Mouse (Mus musculus): ENCODE data around the gene Cand2.
"Not testable (repeated sequence)": the region's sequence is repeated elsewhere in the genome, so short reads cannot be mapped to it uniquely, and the experiment has no call there.

Gene Cand2

DNA sequence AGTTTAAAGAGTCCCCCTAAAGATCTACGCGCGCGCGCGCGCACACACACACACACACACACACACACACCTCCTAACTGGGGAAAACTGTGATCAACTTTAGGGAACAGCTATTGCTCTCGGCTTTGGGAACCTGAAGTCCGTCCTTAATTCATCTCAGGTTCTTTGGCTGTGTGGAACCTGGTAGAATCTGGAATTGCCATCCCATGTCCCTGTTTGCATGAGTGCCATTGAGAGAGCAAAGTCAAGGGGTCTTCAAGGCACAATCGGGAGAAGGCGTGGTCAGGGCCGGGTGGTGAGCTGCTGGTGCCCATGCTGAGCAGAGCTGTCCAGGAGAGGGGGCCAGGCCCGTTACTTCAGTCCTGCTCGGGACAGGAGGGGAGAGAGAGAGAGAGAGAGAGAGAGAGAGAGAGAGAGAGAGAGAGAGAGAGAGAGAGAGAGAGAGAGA is 348 bp upstream of the Cand2 start:
- DNase-seq (ENCODE audit: low spot score), result no peak

- no peak for DNase-seq (ENCODE audit: low spot score)
Observed at GRCm38 (mm10) chr6:115775838-115776237, 1.5 kb downstream of the Cand2 start.

DNA sequence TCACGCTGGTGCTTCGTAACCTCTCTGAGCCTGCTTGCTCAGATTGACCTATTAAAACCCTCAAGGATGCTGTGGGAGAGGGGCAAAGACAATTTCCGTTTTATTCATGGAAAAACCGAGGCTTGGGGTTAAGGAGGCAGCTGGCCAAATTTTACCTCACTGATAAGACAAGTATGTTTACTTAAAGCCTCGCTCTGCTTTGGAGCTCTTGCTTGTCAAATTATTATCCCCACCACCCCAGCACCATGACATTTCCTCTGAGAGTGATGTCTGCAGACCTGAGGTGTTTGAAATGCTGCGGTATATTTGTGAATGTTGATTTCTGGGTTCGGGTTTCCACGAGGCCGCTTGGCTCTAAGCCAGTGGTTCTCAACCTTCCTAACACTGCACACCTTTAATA is 2.0 kb downstream of the Cand2 start:
- no peak for DNase-seq (ENCODE audit: low spot score)

DNA sequence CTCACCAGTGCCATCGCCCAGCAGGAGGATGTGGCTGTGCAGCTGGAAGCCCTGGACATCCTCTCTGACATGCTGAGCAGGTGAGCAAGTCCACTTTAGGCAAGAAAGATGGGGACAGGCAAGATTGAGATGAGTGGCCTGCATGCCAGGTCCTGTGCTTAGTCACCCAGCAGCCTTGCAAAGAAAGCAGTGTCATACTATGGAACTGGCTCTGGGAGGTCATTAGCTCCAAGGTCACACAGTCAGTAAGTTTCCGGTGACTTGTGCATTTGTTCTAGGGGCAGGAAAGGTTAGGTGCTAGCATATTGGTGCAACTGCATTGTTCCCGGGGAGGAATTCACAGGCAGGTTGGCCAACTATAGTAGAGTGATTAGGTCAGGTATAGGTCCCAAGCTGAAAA is 8.4 kb downstream of the Cand2 start:
- no peak for DNase-seq (ENCODE audit: low spot score)

- no peak for DNase-seq (ENCODE audit: low spot score)
Observed at GRCm38 (mm10) chr6:115791016-115791415, 16.7 kb downstream of the Cand2 start.

GRCm38 (mm10) chr6:115791842-115792686 is 17.7 kb downstream of the Cand2 start:
- DNase-seq (ENCODE audit: low spot score), result no peak

- DNase-seq (ENCODE audit: low spot score), result no peak
Observed at GRCm38 (mm10) chr6:115792691-115793215, 18.4 kb downstream of the Cand2 start.

GRCm38 (mm10) chr6:115801811-115802210 is 27.5 kb downstream of the Cand2 start:
- DNase-seq (ENCODE audit: low spot score), result no peak

- peak; percentile 62 for DNase-seq (ENCODE audit: low spot score)
Observed at GRCm38 (mm10) chr6:115803541-115804382, 29.4 kb downstream of the Cand2 start.

DNA sequence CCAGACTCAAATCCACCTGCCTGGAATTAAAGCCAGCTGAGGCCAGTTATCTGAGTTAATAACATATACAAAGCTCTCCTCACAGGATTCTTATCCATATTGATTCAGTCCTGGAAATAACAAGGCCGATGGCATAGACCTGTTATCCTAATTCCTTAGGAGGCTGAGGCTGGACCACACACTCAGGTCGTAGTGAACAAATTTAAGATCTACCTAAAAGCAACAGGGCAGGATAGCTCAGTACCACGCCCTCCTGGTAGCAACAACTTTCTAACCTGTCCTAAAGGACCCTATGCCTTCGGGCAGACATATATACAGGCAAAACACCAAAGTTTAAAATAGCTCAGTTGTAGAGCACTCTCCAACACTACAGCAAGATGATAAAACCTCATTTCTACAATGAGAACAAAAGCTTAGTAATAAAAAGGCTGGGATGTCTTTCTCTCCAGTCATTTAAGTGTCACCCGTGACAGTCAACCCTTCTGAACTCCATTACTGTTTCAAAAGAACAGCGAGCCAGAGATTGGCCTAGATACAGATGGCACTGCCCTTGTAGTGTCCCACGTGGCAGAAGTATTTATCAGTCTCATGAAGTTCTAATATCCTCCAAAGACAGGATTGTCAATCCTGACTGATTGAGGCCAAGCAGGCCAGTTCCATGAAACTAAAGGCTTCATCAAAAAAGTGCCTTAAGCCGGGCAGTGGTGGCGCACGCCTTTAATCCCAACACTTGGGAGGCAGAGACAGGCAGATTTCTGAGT is 30.3 kb downstream of the Cand2 start:
- no peak for DNase-seq (ENCODE audit: low spot score)

GRCm38 (mm10) chr6:115807464-115808195 is 33.3 kb downstream of the Cand2 start:
- DNase-seq (ENCODE audit: low spot score), result no peak

DNA sequence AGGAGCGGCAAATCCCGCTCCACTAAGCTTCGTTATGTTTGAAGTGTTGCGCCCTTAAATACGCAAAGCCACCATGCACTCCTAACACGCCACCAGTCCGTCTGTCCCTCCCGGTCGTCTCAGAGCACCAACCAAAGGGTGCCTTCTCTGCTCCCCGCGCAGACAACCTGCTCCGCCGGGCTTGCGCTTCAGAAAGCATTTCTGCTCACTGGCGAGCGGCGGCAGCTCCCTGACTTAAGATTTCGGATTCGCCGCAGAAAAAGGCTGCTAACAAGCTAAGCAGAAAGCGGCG is 33.8 kb downstream of the Cand2 start:
- DNase-seq (ENCODE audit: low spot score), result no peak

DNA sequence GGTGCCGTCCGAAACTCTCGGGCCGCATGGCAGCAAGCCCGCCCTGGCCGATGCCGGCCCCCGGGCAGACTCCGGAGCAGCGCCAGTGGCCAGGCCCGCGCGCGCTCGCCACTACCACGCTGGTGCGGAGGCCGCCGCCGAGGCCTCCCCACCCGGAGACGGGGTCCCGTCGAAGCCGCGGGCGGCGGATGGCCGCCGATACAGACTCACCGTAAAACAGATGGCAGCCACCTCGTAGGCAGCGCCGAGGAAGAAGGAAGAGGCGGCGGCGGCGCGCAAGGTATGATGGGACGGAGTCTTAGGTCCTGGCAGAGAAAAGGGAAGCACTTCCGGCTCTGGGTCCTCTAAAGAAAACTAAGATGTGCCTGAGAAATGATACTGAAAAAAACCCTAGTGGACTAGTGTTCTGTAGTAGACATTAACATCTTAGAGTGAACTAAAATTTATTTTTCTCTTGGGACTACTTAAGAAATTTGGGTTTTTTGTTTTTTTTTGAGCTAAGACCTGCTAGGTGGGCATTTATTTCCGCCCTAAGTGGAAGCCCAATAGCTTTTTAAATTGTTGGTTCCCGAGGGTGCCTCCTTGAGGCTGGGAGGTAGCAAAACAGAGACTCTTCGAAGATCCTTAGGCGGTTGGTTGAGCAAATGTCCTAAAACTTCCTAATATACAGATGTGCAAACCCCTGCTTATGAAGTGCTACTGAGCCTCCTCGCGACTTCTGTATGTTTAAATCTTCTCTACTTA is 34.3 kb downstream of the Cand2 start, which contains the start of gene Rpl32:
Gene Rpl32 (minus strand): TSS at position 260 of the 744 bp plus-strand sequence.
- peak; percentile 84 for DNase-seq (ENCODE audit: low spot score)

DNA sequence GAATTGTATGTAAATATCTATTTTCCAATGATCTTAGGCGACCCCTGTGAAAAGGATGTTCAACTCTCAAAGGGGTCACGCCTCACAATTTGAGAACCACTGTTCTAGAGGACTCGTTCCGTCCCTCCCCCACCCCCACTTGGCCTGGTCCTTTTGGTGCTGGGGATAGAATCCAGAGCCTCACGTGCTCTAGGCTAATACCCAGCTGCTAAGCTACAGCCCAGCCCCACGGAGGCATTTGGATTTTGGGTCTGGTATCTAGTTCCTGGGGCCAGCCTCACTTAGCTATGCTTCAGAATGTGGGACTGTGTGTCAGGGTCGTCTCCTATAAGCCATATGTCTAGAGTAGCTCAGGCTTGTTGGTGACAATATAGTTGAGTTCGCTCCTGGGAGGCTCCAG is 37.3 kb downstream of the Cand2 start:
- no peak for DNase-seq (ENCODE audit: low spot score)

GRCm38 (mm10) chr6:115814104-115814503 is 39.8 kb downstream of the Cand2 start:
- no peak for DNase-seq (ENCODE audit: low spot score)

DNA sequence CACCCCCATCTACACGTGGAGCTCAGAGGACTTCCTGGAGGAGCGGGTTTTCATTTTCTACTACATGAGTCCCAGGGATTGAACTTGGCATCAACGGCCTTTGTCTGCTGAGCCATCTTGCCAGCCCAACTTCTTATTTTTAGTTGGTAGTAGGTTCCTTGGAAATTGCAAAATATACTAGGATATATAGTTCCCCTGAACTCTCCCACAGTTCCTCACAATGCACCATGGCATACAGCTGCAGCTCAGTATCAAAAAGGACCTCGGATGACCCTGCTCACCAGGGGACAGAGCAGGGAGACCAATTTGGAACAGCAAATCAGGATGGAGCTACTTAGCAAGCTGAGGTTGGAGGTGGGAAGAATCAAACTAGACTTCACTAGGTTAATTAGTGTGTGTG is 40.7 kb downstream of the Cand2 start:
- no peak for DNase-seq (ENCODE audit: low spot score)

- DNase-seq (ENCODE audit: low spot score), result no peak
Observed at GRCm38 (mm10) chr6:115818129-115818528, 43.8 kb downstream of the Cand2 start.

- no peak for DNase-seq (ENCODE audit: low spot score)
Observed at GRCm38 (mm10) chr6:115821216-115821993, 47.1 kb downstream of the Cand2 start.

DNA sequence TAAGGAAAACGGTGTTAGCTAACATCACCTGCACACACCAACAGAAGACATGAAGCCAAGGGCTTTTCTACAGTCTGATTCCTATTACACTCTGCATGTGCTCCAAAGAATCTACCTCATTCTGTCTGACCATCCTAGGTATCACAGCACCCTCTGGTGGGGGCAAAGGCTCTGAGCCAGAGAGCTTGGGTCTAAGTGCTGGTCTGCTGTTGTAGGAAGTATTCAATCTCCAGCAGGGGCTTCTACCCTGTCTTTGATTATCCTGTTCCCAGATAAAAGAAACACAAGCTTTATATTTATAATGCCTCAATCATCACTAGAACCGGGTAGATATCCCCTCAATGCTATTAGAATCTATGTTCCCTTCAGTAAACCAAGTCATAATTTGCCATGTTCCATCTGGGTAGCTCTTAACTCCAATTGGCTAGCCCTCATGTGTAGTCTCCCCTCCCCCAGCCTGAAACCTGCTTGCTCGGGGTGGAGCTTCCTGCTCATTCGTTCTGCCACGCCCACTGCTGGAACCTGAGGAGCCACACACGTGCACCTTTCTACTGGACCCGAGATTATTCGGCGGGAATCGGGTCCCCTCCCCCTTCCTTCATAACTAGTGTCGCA is 49.6 kb downstream of the Cand2 start:
- not testable (repeated sequence) for DNase-seq (ENCODE audit: low spot score)

All from layer of hippocampus, adult 9-10 months (tissue).